Mouse (Mus musculus) heart, adult 2 months (tissue): ENCODE results near the gene Mast3.

Source experiments
- CTCF ChIP-seq: fragments of 200-600 bp; IDR thresholded peaks from 2 replicates; pipeline ENCODE4 v1.8.1; 2022; ENCODE audit warnings: antibody characterized with exemption, mild to moderate bottlenecking, moderate library complexity
- EP300 ChIP-seq: fragments of 200-500 bp; IDR thresholded peaks from 2 replicates; pipeline ENCODE4 v1.6.1; 2011; ENCODE audit warnings: low read depth, low read length, control low read depth; ENCODE audit not compliant: insufficient read depth
- POLR2A ChIP-seq: fragments of 200-500 bp; IDR thresholded peaks from 2 replicates; pipeline ENCODE4 v1.6.1; 2011; ENCODE audit warnings: mild to moderate bottlenecking, low read depth, low read length, control low read depth; ENCODE audit not compliant: insufficient read depth

DNA sequence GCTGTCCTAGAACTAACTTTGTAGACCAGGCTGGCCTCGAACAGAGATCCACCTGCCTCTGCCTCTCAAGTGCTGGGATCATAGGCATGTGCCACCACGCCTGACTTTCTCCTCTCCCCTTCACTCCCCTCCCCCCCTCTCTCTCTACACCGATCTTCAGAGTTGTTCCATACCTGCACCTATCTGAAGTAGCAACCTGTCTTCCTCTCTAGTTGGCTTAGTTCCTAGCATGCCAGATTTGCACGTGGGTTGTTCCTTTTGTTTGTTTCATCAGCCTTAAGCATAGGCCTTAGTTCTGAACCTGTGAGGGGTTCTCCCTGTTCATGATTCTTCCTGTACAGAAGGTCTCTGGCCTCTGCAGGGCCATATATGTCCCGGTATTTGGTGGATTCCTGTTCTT is 67.1 kb downstream of the Mast3 start:
- no peak for TF ChIP-seq CTCF
- TF ChIP-seq EP300, result no peak
- no peak for TF ChIP-seq POLR2A
